Mouse (Mus musculus) E14TG2a.4 (cell line): Measurements from ENCODE around the gene Asic3.

ENCODE experiments used
- CTCF ChIP-seq: conservative IDR thresholded peaks from 2 replicates; pipeline ENCODE4 v1.5.1; 2014; ENCODE audit warnings: low read length
- NANOG ChIP-seq: IDR thresholded peaks from 2 replicates; pipeline ENCODE4 v1.6.1; 2014; ENCODE audit warnings: borderline replicate concordance, low read length, mixed read lengths

GRCm38 (mm10) chr5:24442029-24442428 is 28.8 kb downstream of the Asic3 start:
- TF ChIP-seq CTCF (no peak), NANOG (no peak)
